Mouse (Mus musculus) intestine, embryonic 14.5 days (tissue): ENCODE measurements at regions not wholly inside any gene's neighbourhood (a gene's known extent, or its start where the extent isn't known, plus 50 kb on each side); places are given as distances from the start of the nearest gene placed in this dataset.

ENCODE experiments used
- ATAC-seq: fragments of 200-750 bp; cut with Nextera tagmentation; replicated peaks from 2 replicates; pipeline ENCODE4 v1.8.0; 2017; ENCODE audit warnings: low read depth, moderate number of reproducible peaks, moderate TSS enrichment, moderate library complexity; ENCODE audit not compliant: low FRiP score, low TSS enrichment
- DNase-seq: peaks from one replicate; pipeline ENCODE4 v3.0.0-alpha.2; 2018; ENCODE audit warnings: low spot score
- H3K27ac ChIP-seq: fragments of 300-500 bp; sonication (generic); 2 replicates; pipeline ENCODE4 v1.5.1; 2014; ENCODE audit warnings: low read depth, mild to moderate bottlenecking, control low read depth
- H3K27me3 ChIP-seq: fragments of 300-500 bp; sonication (generic); replicated peaks from 2 replicates; pipeline ENCODE4 v1.6.1; 2014; ENCODE audit warnings: low read length, control low read depth; ENCODE audit not compliant: control insufficient read depth, insufficient read depth
- H3K36me3 ChIP-seq: fragments of 300-500 bp; sonication (generic); 2 replicates; pipeline ENCODE4 v1.6.1; 2014; ENCODE audit warnings: low read length, control low read depth; ENCODE audit not compliant: control insufficient read depth, insufficient read depth
- H3K4me1 ChIP-seq: fragments of 300-500 bp; sonication (generic); replicated peaks from 2 replicates; pipeline ENCODE4 v1.6.1; 2014; ENCODE audit warnings: low read length, control low read depth, mixed read lengths; ENCODE audit not compliant: control insufficient read depth, insufficient read depth
- H3K4me2 ChIP-seq: fragments of 300-500 bp; sonication (generic); 2 replicates; pipeline ENCODE4 v1.6.1; 2014; ENCODE audit warnings: low read length
- H3K4me3 ChIP-seq: fragments of 300-500 bp; sonication (generic); 2 replicates; pipeline ENCODE4 v1.5.1; 2014; ENCODE audit warnings: low read depth, low read length, control low read depth, mixed read lengths
- H3K9ac ChIP-seq: fragments of 300-500 bp; sonication (generic); 2 replicates; pipeline ENCODE4 v1.6.1; 2014; ENCODE audit warnings: mild to moderate bottlenecking, low read length
- H3K9me3 ChIP-seq: fragments of 300-500 bp; sonication (generic); 2 replicates; pipeline ENCODE4 v1.6.1; 2016; ENCODE audit warnings: low read length, control low read depth; ENCODE audit not compliant: control insufficient read depth
- WGBS: fragments of 180-500 bp; shearing (Covaris S2); extraction: QIAGEN DNeasy Blood & Tissue Kit; methylation state at CpG from one replicate; pipeline ENCODE4 v1.1.7; 2014; 5-methylcytosine and 5-hydroxymethylcytosine counted together

- no peak overlapping the region for H3K9ac ChIP-seq
- H3K27me3 ChIP-seq = no peaks in the 10 kb centered on the region
- H3K9me3 ChIP-seq = no peaks in the 10 kb centered on the region
- WGBS = 38% methylated on average over 7 of the region's 7 CpGs
- H3K4me1 ChIP-seq = no peaks in the 10 kb centered on the region
- no peaks in the 10 kb centered on the region for H3K36me3 ChIP-seq
- ATAC-seq (no peak), DNase-seq (no peak)
- no peak overlapping the region for H3K27ac ChIP-seq
- H3K4me2 ChIP-seq = no peak overlapping the region
- H3K4me3 ChIP-seq = no peak overlapping the region
Observed at GRCm38 (mm10) chr17:48847890-48848289, 84.3 kb upstream of the Lrfn2 start.

- Histone ChIP-seq H3K4me2 (no peak overlapping the region), H3K27ac (no peak overlapping the region), H3K36me3 (no peaks in the 10 kb centered on the region), H3K9ac (no peak overlapping the region), H3K27me3 (no peaks in the 10 kb centered on the region), H3K9me3 (no peaks in the 10 kb centered on the region), H3K4me1 (no peaks in the 10 kb centered on the region), H3K4me3 (no peak overlapping the region)
- no peak for ATAC-seq
- no peak for DNase-seq
Observed at GRCm38 (mm10) chr17:48850910-48851309, 81.3 kb upstream of the Lrfn2 start.

- H3K9ac ChIP-seq = no peak overlapping the region
- no peaks in the 10 kb centered on the region for H3K4me1 ChIP-seq
- 56% methylated on average over 6 of the region's 6 CpGs for WGBS
- H3K27ac ChIP-seq = no peak overlapping the region
- no peak for ATAC-seq
- no peaks in the 10 kb centered on the region for H3K27me3 ChIP-seq
- H3K36me3 ChIP-seq = no peaks in the 10 kb centered on the region
- H3K9me3 ChIP-seq = no peaks in the 10 kb centered on the region
- peak; percentile 81 for DNase-seq
- no peak overlapping the region for H3K4me2 ChIP-seq
- H3K4me3 ChIP-seq = no peak overlapping the region
Observed at GRCm38 (mm10) chr17:48858891-48859290, 73.3 kb upstream of the Lrfn2 start.

- WGBS = 26% methylated on average over 6 of the region's 6 CpGs
- ATAC-seq = no peak
Observed at GRCm38 (mm10) chr17:48870443-48870842, 61.7 kb upstream of the Lrfn2 start.

GRCm38 (mm10) chr17:48877505-48877904 lies 54.7 kb upstream of the Lrfn2 start:
- ATAC-seq (no peak), DNase-seq (no peak)
- H3K27ac ChIP-seq = no peak overlapping the region
- no peaks in the 10 kb centered on the region for H3K4me1 ChIP-seq
- WGBS = 66% methylated on average over 8 of the region's 8 CpGs
- no peak overlapping the region for H3K4me3 ChIP-seq
- no peak overlapping the region for H3K4me2 ChIP-seq
- H3K27me3 ChIP-seq = no peaks in the 10 kb centered on the region
- H3K9ac ChIP-seq = no peak overlapping the region
- H3K9me3 ChIP-seq = no peaks in the 10 kb centered on the region
- no peaks in the 10 kb centered on the region for H3K36me3 ChIP-seq

More at GRCm38 (mm10) chr17:48870443-48870842, 61.7 kb upstream of the Lrfn2 start:
- Histone ChIP-seq H3K4me1 (no peaks in the 10 kb centered on the region), H3K27me3 (no peaks in the 10 kb centered on the region), H3K27ac (no peak overlapping the region), H3K4me2 (no peak overlapping the region), H3K9me3 (no peaks in the 10 kb centered on the region), H3K36me3 (no peaks in the 10 kb centered on the region), H3K9ac (no peak overlapping the region), H3K4me3 (no peak overlapping the region)
- DNase-seq = no peak

- Histone ChIP-seq H3K27me3 (no peaks in the 10 kb centered on the region), H3K4me3 (no peak overlapping the region), H3K36me3 (no peaks in the 10 kb centered on the region), H3K4me1 (no peaks in the 10 kb centered on the region), H3K9ac (no peak overlapping the region), H3K9me3 (no peaks in the 10 kb centered on the region), H3K4me2 (no peak overlapping the region), H3K27ac (no peak overlapping the region)
- ATAC-seq (no peak), DNase-seq (no peak)
- 85% methylated on average over 3 of the region's 3 CpGs for WGBS
Observed at GRCm38 (mm10) chr17:48880590-48880989, 51.6 kb upstream of the Lrfn2 start.

GRCm38 (mm10) chr17:48881946-48882345 lies 50.2 kb upstream of the Lrfn2 start:
- 85% methylated on average over 5 of the region's 5 CpGs for WGBS
- H3K9ac ChIP-seq = no peak overlapping the region
- ATAC-seq (no peak), DNase-seq (no peak)
- no peak overlapping the region for H3K27ac ChIP-seq
- no peaks in the 10 kb centered on the region for H3K4me1 ChIP-seq
- no peak overlapping the region for H3K4me3 ChIP-seq
- H3K9me3 ChIP-seq = no peaks in the 10 kb centered on the region
- H3K36me3 ChIP-seq = no peaks in the 10 kb centered on the region
- no peaks in the 10 kb centered on the region for H3K27me3 ChIP-seq
- H3K4me2 ChIP-seq = no peak overlapping the region
